23 mouse cellular contexts compared by ENCODE assay signal in the genomic region with DNA sequence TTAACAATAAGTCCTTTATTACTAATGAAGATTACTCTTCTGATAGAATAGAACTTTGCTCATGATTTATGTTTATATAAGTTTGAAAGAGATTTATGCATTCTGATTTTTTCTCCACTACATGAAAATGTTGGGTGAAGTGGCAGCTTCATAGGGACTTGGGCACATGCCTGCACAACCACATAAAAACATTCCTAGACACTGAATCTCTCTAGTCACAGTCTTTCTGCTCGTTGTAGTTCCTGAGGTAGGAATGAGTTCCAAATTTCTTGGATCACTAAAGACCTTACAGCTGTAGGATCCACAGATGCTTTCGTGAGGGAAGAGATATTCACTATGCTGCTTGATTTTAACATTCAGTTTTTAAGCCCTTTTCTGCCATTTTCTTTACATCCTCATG.
DNase-seq lines count a peak whose midpoint lies in the region; TF ChIP-seq lines count a peak whose summit lies in the region.
"Had no signal": no experiment of that assay in that cellular context is flagged by ENCODE, and none has a peak within 500 bp of the region (broad histone marks: within the 10 kb centered on the region; RNA-seq: fewer than 3 reads in every experiment).

No protein-coding gene starts in this region.

- intact Hi-C loops in heart, postnatal 14 days (cut with DNase I) = no loop called here

- peak overlapping the region; percentile 88 for H3K27ac ChIP-seq in embryonic fibroblast, embryonic 13.5 days (ENCODE audit: insufficient read depth, low read length)
- H3K27ac ChIP-seq: embryonic facial prominence, embryonic 12.5 days; embryonic facial prominence, embryonic 15.5 days; forebrain, embryonic 10.5 days; forebrain, embryonic 13.5 days; gastrocnemius, adult 2 months; hindbrain, embryonic 10.5 days; hindbrain, embryonic 13.5 days had no signal

- no peak for TF ChIP-seq POLR2A in embryonic fibroblast, embryonic 13.5 days (IDR thresholded peaks at IDR 0.05; ENCODE audit: low read depth, low read length)

- no peak for TF ChIP-seq CTCF in embryonic fibroblast, embryonic 13.5 days (IDR thresholded peaks at IDR 0.05; ENCODE audit: borderline replicate concordance, insufficient read depth, low read length)

- peak; percentile 3 for DNase-seq in 3134 (ENCODE audit: extremely low read depth, insufficient read length, low spot score)
- peak; percentile 1 for DNase-seq in CD4-positive helper T cell, adult 2 months (ENCODE audit: low read depth, low spot score)
- DNase-seq in adrenal gland, adult 18-20 months (ENCODE audit: low spot score in 2 of 2) = no peak
- DNase-seq in testis, postnatal 10 days (ENCODE audit: low spot score) = no peak
- DNase-seq in heart, postnatal 14 days = no peak
- DNase-seq: adrenal gland, postnatal 10 days; adrenal gland, postnatal 36 days; cerebellum, adult 18-20 months; cerebellum, adult 9-10 months; cerebellum, postnatal 14 days; gastrocnemius, adult 2 months; gastrocnemius, postnatal 14 days; heart, adult 11 months; heart, postnatal 36 days; kidney, adult 18-20 months had no signal

- peaks cover 13% of the 10 kb centered on the region for H3K4me1 ChIP-seq in embryonic fibroblast, embryonic 13.5 days (ENCODE audit: control insufficient read depth, insufficient read depth, low read length)
- H3K4me1 ChIP-seq: embryonic facial prominence, embryonic 12.5 days; embryonic facial prominence, embryonic 15.5 days; forebrain, embryonic 10.5 days; forebrain, embryonic 13.5 days; hindbrain, embryonic 10.5 days; hindbrain, embryonic 13.5 days had no signal

- no peak overlapping the region for H3K4me3 ChIP-seq in embryonic fibroblast, embryonic 13.5 days (ENCODE audit: insufficient read depth, low read length)
- H3K4me3 ChIP-seq: embryonic facial prominence, embryonic 12.5 days; embryonic facial prominence, embryonic 15.5 days; erythroblast, embryonic 14.5 days; forebrain, embryonic 10.5 days; forebrain, embryonic 13.5 days; gastrocnemius, adult 2 months; hindbrain, embryonic 10.5 days; hindbrain, embryonic 13.5 days had no signal

Comparison
In these comparisons a context has a peak if more than half of its experiments do, and no peak if none do; other contexts are left out.
1. DNase-seq: peak in 3134 (single experiment) and CD4-positive helper T cell, adult 2 months (single experiment); none in adrenal gland, adult 18-20 months (0 of 2), testis, postnatal 10 days (single experiment) and heart, postnatal 14 days (0 of 2).